Mouse (Mus musculus) MEL (cell line): ENCODE data around the gene Osm. TPM values are rescaled to one million over a fixed set of nuclear protein-coding genes. Genes with fewer than 3 reads are reported as not detected.

Experiments used
- DNase-seq: peaks from one replicate; pipeline ENCODE4 v3.0.0; 2011; ENCODE audit warnings: low read depth, low spot score
- H3K27ac ChIP-seq: 2 replicates; pipeline ENCODE4 v1.5.1; 2012; ENCODE audit warnings: low read depth, mild to moderate bottlenecking, control low read depth, low read length, moderate library complexity; ENCODE audit not compliant: control insufficient read depth
- H3K27me3 ChIP-seq, 2 experiments: fragments of 150-350 bp in 1 of 2; sonication (generic) in 1 of 2; 2 replicates each; pipeline ENCODE4 v1.6.1; 2012; ENCODE audit warnings: low read length in 2 of 2, mild to moderate bottlenecking in 2 of 2, improper control_type of control experiment in 1 of 2, moderate library complexity in 1 of 2; ENCODE audit not compliant: insufficient read depth in 2 of 2, control insufficient read depth in 1 of 2
- H3K36me3 ChIP-seq, 2 experiments: 2 replicates each; pipeline ENCODE4 v1.6.1; 2012 to 2014; ENCODE audit warnings: low read length in 2 of 2, improper control_type of control experiment in 1 of 2, inconsistent platforms in 1 of 2, mild to moderate bottlenecking in 1 of 2; ENCODE audit not compliant: insufficient read depth in 2 of 2, control insufficient read depth in 1 of 2
- H3K4me1 ChIP-seq, 2 experiments: fragments of 150-350 bp in 1 of 2; sonication (generic) in 1 of 2; 2 replicates each; pipeline ENCODE4 v1.6.1; 2012; ENCODE audit warnings: low read length in 2 of 2, improper control_type of control experiment in 1 of 2, mild to moderate bottlenecking in 1 of 2; ENCODE audit not compliant: insufficient read depth in 2 of 2, control insufficient read depth in 1 of 2
- H3K4me3 ChIP-seq, 2 experiments: fragments of 150-350 bp in 1 of 2; sonication (generic) in 1 of 2; 2 replicates each; pipeline ENCODE4 v1.5.1; 2012; ENCODE audit warnings: low read depth in 2 of 2, low read length in 2 of 2, mild to moderate bottlenecking in 2 of 2, moderate library complexity in 2 of 2, control low read depth in 1 of 2, improper control_type of control experiment in 1 of 2; ENCODE audit not compliant: control insufficient read depth in 1 of 2, insufficient read depth in 1 of 2
- H3K79me2 ChIP-seq: 2 replicates; pipeline ENCODE4 v1.6.1; 2012; ENCODE audit warnings: mild to moderate bottlenecking, low read length, moderate library complexity; ENCODE audit not compliant: control insufficient read depth, poor library complexity, insufficient read depth
- H3K9ac ChIP-seq: 2 replicates; pipeline ENCODE4 v1.6.1; 2012; ENCODE audit warnings: low read depth, mild to moderate bottlenecking, control low read depth, low read length, moderate library complexity; ENCODE audit not compliant: control insufficient read depth, poor library complexity, severe bottlenecking
- H3K9me3 ChIP-seq: fragments of 150-350 bp; sonication (generic); replicated peaks from 2 replicates; pipeline ENCODE4 v1.6.1; 2012; ENCODE audit warnings: mild to moderate bottlenecking, low read length, improper control_type of control experiment, moderate library complexity; ENCODE audit not compliant: insufficient read depth
- CTCF ChIP-seq, 3 experiments: IDR thresholded peaks in 2 of 3; conservative IDR thresholded peaks in 1 of 3; 2 replicates each; pipeline ENCODE4 v1.5.1; 2011 to 2012; ENCODE audit warnings: low read length in 3 of 3, low read depth in 2 of 3, mild to moderate bottlenecking in 2 of 3, improper control_type of control experiment in 1 of 3, inconsistent platforms in 1 of 3, mixed read lengths in 1 of 3, moderate library complexity in 1 of 3; ENCODE audit not compliant: control insufficient read depth in 1 of 3, insufficient read depth in 1 of 3, poor library complexity in 1 of 3, severe bottlenecking in 1 of 3
- E2F4 ChIP-seq: IDR thresholded peaks from 2 replicates; pipeline ENCODE4 v1.6.1; 2011; ENCODE audit warnings: low read depth, low read length, improper control_type of control experiment, borderline replicate concordance
- ELF1 ChIP-seq: IDR thresholded peaks from 2 replicates; pipeline ENCODE4 v1.6.1; 2014; ENCODE audit warnings: low read depth, mild to moderate bottlenecking, inconsistent platforms, low read length, improper control_type of control experiment, moderate library complexity
- JUND ChIP-seq: IDR thresholded peaks from 2 replicates; pipeline ENCODE4 v1.6.1; 2011; ENCODE audit warnings: low read depth, mild to moderate bottlenecking, improper control_type of control experiment, low read length
- KAT2A ChIP-seq: conservative IDR thresholded peaks from 2 replicates; pipeline ENCODE4 v1.6.1; 2012; ENCODE audit warnings: low read depth, low read length, improper control_type of control experiment, inconsistent platforms
- MAZ ChIP-seq: IDR thresholded peaks from 2 replicates; pipeline ENCODE4 v1.6.1; 2012; ENCODE audit warnings: low read depth, mild to moderate bottlenecking, inconsistent platforms, low read length, improper control_type of control experiment
- MXI1 ChIP-seq: IDR thresholded peaks from 2 replicates; pipeline ENCODE4 v1.6.1; 2011; ENCODE audit warnings: mild to moderate bottlenecking, low read depth, low read length, improper control_type of control experiment
- RAD21 ChIP-seq: IDR thresholded peaks from 2 replicates; pipeline ENCODE4 v1.6.1; 2011; ENCODE audit warnings: mild to moderate bottlenecking, low read depth, low read length, improper control_type of control experiment
- SMC3 ChIP-seq: IDR thresholded peaks from 2 replicates; pipeline ENCODE4 v1.6.1; 2011; ENCODE audit warnings: low read depth, low read length, improper control_type of control experiment
- TAL1 ChIP-seq: IDR thresholded peaks from 2 replicates; pipeline ENCODE4 v1.6.1; 2012; ENCODE audit warnings: mild to moderate bottlenecking, inconsistent platforms, low read length, moderate library complexity, mixed read lengths
- TCF12 ChIP-seq: IDR thresholded peaks from 2 replicates; pipeline ENCODE4 v1.6.1; 2014; ENCODE audit warnings: low read depth, mild to moderate bottlenecking, inconsistent platforms, low read length, improper control_type of control experiment, moderate library complexity
- ZC3H11A ChIP-seq: IDR thresholded peaks from 2 replicates; pipeline ENCODE4 v1.6.1; 2012; ENCODE audit warnings: low read depth, mild to moderate bottlenecking, inconsistent platforms, low read length, improper control_type of control experiment
- polyA plus RNA-seq, 2 experiments: library from polyadenylated mRNA; stranded (reverse) in 1 of 2; unstranded in 1 of 2; fragments of >175 nt in 1 of 2; fragments of >200 nt in 1 of 2; gene quantifications; 2 replicates each; pipeline versions ENCODE4 v1.2.1 to v1.2.4; 2012; ENCODE audit warnings: low replicate concordance in 2 of 2, low read depth in 1 of 2; ENCODE audit not compliant: insufficient read length in 2 of 2, insufficient read depth in 1 of 2, missing spikeins in 1 of 2
- total RNA-seq: library from RNA; depleted of rRNA; stranded (reverse); fragments of 300-350 nt; gene quantifications from 2 replicates; pipeline ENCODE4 v1.2.3, GENCODE M21; 2012

Gene Osm
- total and polyA plus RNA-seq, 3 experiments, result 10.6 to 15.4 TPM; not detected in 1

- Histone ChIP-seq H3K9me3 (no peaks in the 10 kb centered on the region), H3K9ac (no peak overlapping the region), H3K4me3 (no peak overlapping the region), H3K27ac (no peak overlapping the region), H3K36me3 (peaks cover 0 to 18% of the 10 kb centered on the region in 2 experiments; a peak in 2 of 4 replicates), H3K27me3 (no peaks in the 10 kb centered on the region), H3K79me2 (no peaks in the 10 kb centered on the region; the same call in 1 of the 2 replicates), H3K4me1 (peaks cover 4 to 27% of the 10 kb centered on the region in 2 experiments; a peak in 3 of 4 replicates)
- TF ChIP-seq JUND, result no peak
- TF ChIP-seq MAZ, result peak; percentile 1; the same call in 1 of the 2 replicates
- peak; percentile 33 for DNase-seq
Observed at GRCm38 (mm10) chr11:4219908-4220307, 16.3 kb upstream of the Osm start.

GRCm38 (mm10) chr11:4220443-4221400, 15.5 kb upstream of the Osm start:
- no peaks in the 10 kb centered on the region for H3K9me3 ChIP-seq
- no peak overlapping the region for H3K4me3 ChIP-seq
- peaks cover 4 to 27% of the 10 kb centered on the region in 2 experiments; a peak in 3 of 4 replicates for H3K4me1 ChIP-seq
- no peak overlapping the region for H3K9ac ChIP-seq
- peak; percentile 88 for DNase-seq
- no peak overlapping the region for H3K27ac ChIP-seq
- peaks cover 0 to 18% of the 10 kb centered on the region in 2 experiments; a peak in 2 of 4 replicates for H3K36me3 ChIP-seq
- H3K79me2 ChIP-seq, result no peaks in the 10 kb centered on the region; the same call in 1 of the 2 replicates
- peak; percentile 26; the same call in 1 of the 2 replicates for TF ChIP-seq MAZ
- no peak for TF ChIP-seq TCF12
- no peak for TF ChIP-seq E2F4
- TF ChIP-seq MXI1, result no peak
- peak; percentile 94 to 100 (median 97) for TF ChIP-seq CTCF (IDR thresholded peaks at IDR 0.05 in 2 of 3, conservative IDR thresholded peaks at IDR 0.05 in 1 of 3; ENCODE audit: control insufficient read depth in 1 of 3, insufficient read depth in 1 of 3, low read depth in 2 of 3, low read length in 3 of 3, poor library complexity in 1 of 3, severe bottlenecking in 1 of 3)
- peak; percentile 98 for TF ChIP-seq SMC3
- TF ChIP-seq TAL1, result no peak
- no peak for TF ChIP-seq KAT2A
- peak; percentile 98 for TF ChIP-seq ZC3H11A
- peak; percentile 28; the same call in 1 of the 2 replicates for TF ChIP-seq ELF1
- TF ChIP-seq RAD21, result peak; percentile 99
- H3K27me3 ChIP-seq, result no peaks in the 10 kb centered on the region
